Mouse (Mus musculus): ENCODE data around the gene Nmnat3. TPM values are rescaled to one million over a fixed set of nuclear protein-coding genes. Genes with fewer than 3 reads are reported as not detected.
"Not testable (repeated sequence)": the region's sequence is repeated elsewhere in the genome, so short reads cannot be mapped to it uniquely, and the experiment has no call there.

Nmnat3 gene
- 10 to 100 TPM; 12.5 to 14.5 TPM for total RNA-seq (2021)
- long read RNA-seq, experiment 1, transcript Nmnat3-201 (5 exons, 2,166 nt) = major isoform, 11 of 26 reads
- long read RNA-seq, experiment 1, partial matches to known transcripts = 0 of 26 reads
- long read RNA-seq, experiment 1, other reads (novel, unspliced or antisense) = 15 of 26 reads
- long read RNA-seq, experiment 2, transcript Nmnat3-201 (5 exons, 2,166 nt) = major isoform, 8 of 24 reads
- long read RNA-seq, experiment 2, partial matches to known transcripts = 0 of 24 reads
- long read RNA-seq, experiment 2, other reads (novel, unspliced or antisense) = 16 of 24 reads

- DNase-seq = not testable (repeated sequence)
Observed at GRCm38 (mm10) chr9:98287135-98287534, at the start of gene Nmnat3. TSS of gene Nmnat3 (plus strand) at chr9:98287435.

- DNase-seq = peak; percentile 45
Observed at GRCm38 (mm10) chr9:98243481-98243880, 43.8 kb upstream of the Nmnat3 start.

- peak; percentile 60 for DNase-seq
Observed at GRCm38 (mm10) chr9:98244223-98244622, 43.0 kb upstream of the Nmnat3 start.

GRCm38 (mm10) chr9:98245226-98245625 lies 42.0 kb upstream of the Nmnat3 start:
- peak; percentile 8 for DNase-seq

GRCm38 (mm10) chr9:98246351-98246750 lies 40.9 kb upstream of the Nmnat3 start:
- DNase-seq = no peak

GRCm38 (mm10) chr9:98260210-98260609 lies 27.0 kb upstream of the Nmnat3 start:
- DNase-seq = peak; percentile 13

GRCm38 (mm10) chr9:98261461-98262011 lies 25.7 kb upstream of the Nmnat3 start:
- DNase-seq = peak; percentile 23

- DNase-seq = no peak
Observed at GRCm38 (mm10) chr9:98264916-98265315, 22.3 kb upstream of the Nmnat3 start.

GRCm38 (mm10) chr9:98272734-98273133 lies 14.5 kb upstream of the Nmnat3 start:
- no peak for DNase-seq

GRCm38 (mm10) chr9:98275080-98275479 lies 12.2 kb upstream of the Nmnat3 start:
- no peak for DNase-seq

GRCm38 (mm10) chr9:98280162-98280561 lies 7.1 kb upstream of the Nmnat3 start:
- DNase-seq = no peak

- DNase-seq = no peak
Observed at GRCm38 (mm10) chr9:98285606-98286301, 1.5 kb upstream of the Nmnat3 start.

GRCm38 (mm10) chr9:98289665-98290064 lies 2.4 kb downstream of the Nmnat3 start:
- no peak for DNase-seq

- no peak for DNase-seq
Observed at GRCm38 (mm10) chr9:98290591-98290990, 3.4 kb downstream of the Nmnat3 start.

GRCm38 (mm10) chr9:98296383-98297201 lies 9.4 kb downstream of the Nmnat3 start:
- peak; percentile 95 for DNase-seq

GRCm38 (mm10) chr9:98297234-98297936 lies 10.2 kb downstream of the Nmnat3 start:
- peak; percentile 28 for DNase-seq

GRCm38 (mm10) chr9:98297937-98298595 lies 10.8 kb downstream of the Nmnat3 start:
- DNase-seq = peak; percentile 15

GRCm38 (mm10) chr9:98298761-98299160 lies 11.5 kb downstream of the Nmnat3 start:
- DNase-seq = no peak

- DNase-seq = no peak
Observed at GRCm38 (mm10) chr9:98299235-98299634, 12.0 kb downstream of the Nmnat3 start.

GRCm38 (mm10) chr9:98300582-98300981 lies 13.3 kb downstream of the Nmnat3 start:
- DNase-seq = no peak

- DNase-seq = no peak
Observed at GRCm38 (mm10) chr9:98307011-98307410, 19.8 kb downstream of the Nmnat3 start.
